Mouse (Mus musculus) MEL (cell line): ENCODE measurements around the gene Id3. TPM values are rescaled to one million over a fixed set of nuclear protein-coding genes. Genes with fewer than 3 reads are reported as not detected.
"Not testable (repeated sequence)": the region's sequence is repeated elsewhere in the genome, so short reads cannot be mapped to it uniquely, and the experiment has no call there.

Source experiments
- DNase-seq: peaks from one replicate; pipeline ENCODE4 v3.0.0; 2011; ENCODE audit warnings: low read depth, low spot score
- H3K27ac ChIP-seq: 2 replicates; pipeline ENCODE4 v1.5.1; 2012; ENCODE audit warnings: low read depth, mild to moderate bottlenecking, control low read depth, low read length, moderate library complexity; ENCODE audit not compliant: control insufficient read depth
- H3K27me3 ChIP-seq, 2 experiments: fragments of 150-350 bp in 1 of 2; sonication (generic) in 1 of 2; 2 replicates each; pipeline ENCODE4 v1.6.1; 2012; ENCODE audit warnings: low read length in 2 of 2, mild to moderate bottlenecking in 2 of 2, improper control_type of control experiment in 1 of 2, moderate library complexity in 1 of 2; ENCODE audit not compliant: insufficient read depth in 2 of 2, control insufficient read depth in 1 of 2
- H3K36me3 ChIP-seq, 2 experiments: 2 replicates each; pipeline ENCODE4 v1.6.1; 2012 to 2014; ENCODE audit warnings: low read length in 2 of 2, improper control_type of control experiment in 1 of 2, inconsistent platforms in 1 of 2, mild to moderate bottlenecking in 1 of 2; ENCODE audit not compliant: insufficient read depth in 2 of 2, control insufficient read depth in 1 of 2
- H3K4me1 ChIP-seq, 2 experiments: fragments of 150-350 bp in 1 of 2; sonication (generic) in 1 of 2; 2 replicates each; pipeline ENCODE4 v1.6.1; 2012; ENCODE audit warnings: low read length in 2 of 2, improper control_type of control experiment in 1 of 2, mild to moderate bottlenecking in 1 of 2; ENCODE audit not compliant: insufficient read depth in 2 of 2, control insufficient read depth in 1 of 2
- H3K4me3 ChIP-seq, 2 experiments: fragments of 150-350 bp in 1 of 2; sonication (generic) in 1 of 2; 2 replicates each; pipeline ENCODE4 v1.5.1; 2012; ENCODE audit warnings: low read depth in 2 of 2, low read length in 2 of 2, mild to moderate bottlenecking in 2 of 2, moderate library complexity in 2 of 2, control low read depth in 1 of 2, improper control_type of control experiment in 1 of 2; ENCODE audit not compliant: control insufficient read depth in 1 of 2, insufficient read depth in 1 of 2
- H3K79me2 ChIP-seq: 2 replicates; pipeline ENCODE4 v1.6.1; 2012; ENCODE audit warnings: mild to moderate bottlenecking, low read length, moderate library complexity; ENCODE audit not compliant: control insufficient read depth, poor library complexity, insufficient read depth
- H3K9ac ChIP-seq: 2 replicates; pipeline ENCODE4 v1.6.1; 2012; ENCODE audit warnings: low read depth, mild to moderate bottlenecking, control low read depth, low read length, moderate library complexity; ENCODE audit not compliant: control insufficient read depth, poor library complexity, severe bottlenecking
- H3K9me3 ChIP-seq: fragments of 150-350 bp; sonication (generic); replicated peaks from 2 replicates; pipeline ENCODE4 v1.6.1; 2012; ENCODE audit warnings: mild to moderate bottlenecking, low read length, improper control_type of control experiment, moderate library complexity; ENCODE audit not compliant: insufficient read depth
- KAT2A ChIP-seq: conservative IDR thresholded peaks from 2 replicates; pipeline ENCODE4 v1.6.1; 2012; ENCODE audit warnings: low read depth, low read length, improper control_type of control experiment, inconsistent platforms
- NRF1 ChIP-seq: IDR thresholded peaks from 2 replicates; pipeline ENCODE4 v1.6.1; 2014; ENCODE audit warnings: low read depth, mild to moderate bottlenecking, inconsistent platforms, low read length, improper control_type of control experiment, moderate library complexity; ENCODE audit not compliant: poor library complexity, insufficient read depth, severe bottlenecking
- RCOR1 ChIP-seq: IDR thresholded peaks from 2 replicates; pipeline ENCODE4 v1.6.1; 2012; ENCODE audit warnings: low read depth, mild to moderate bottlenecking, inconsistent platforms, low read length, improper control_type of control experiment
- TBP ChIP-seq: IDR thresholded peaks from 2 replicates; pipeline ENCODE4 v1.8.0; 2011; ENCODE audit warnings: low read depth, low read length, improper control_type of control experiment
- ZKSCAN1 ChIP-seq: IDR thresholded peaks from 2 replicates; pipeline ENCODE4 v1.6.1; 2012; ENCODE audit warnings: low read depth, mild to moderate bottlenecking, inconsistent platforms, low read length, improper control_type of control experiment, moderate library complexity
- ZMIZ1 ChIP-seq: IDR thresholded peaks from 2 replicates; pipeline ENCODE4 v1.6.1; 2012; ENCODE audit warnings: low read depth, mild to moderate bottlenecking, inconsistent platforms, low read length, improper control_type of control experiment, moderate library complexity
- polyA plus RNA-seq, 2 experiments: library from polyadenylated mRNA; stranded (reverse) in 1 of 2; unstranded in 1 of 2; fragments of >175 nt in 1 of 2; fragments of >200 nt in 1 of 2; gene quantifications; 2 replicates each; pipeline versions ENCODE4 v1.2.1 to v1.2.4; 2012; ENCODE audit warnings: low replicate concordance in 2 of 2, low read depth in 1 of 2; ENCODE audit not compliant: insufficient read length in 2 of 2, insufficient read depth in 1 of 2, missing spikeins in 1 of 2
- total RNA-seq: library from RNA; depleted of rRNA; stranded (reverse); fragments of 300-350 nt; gene quantifications from 2 replicates; pipeline ENCODE4 v1.2.3, GENCODE M21; 2012

Gene Id3
- total and polyA plus RNA-seq, 3 experiments: 0.17 to 0.27 TPM; not detected in 1

GRCm38 (mm10) chr4:136098446-136098845, 44.9 kb upstream of the Id3 start (continued):
- no peak for TF ChIP-seq RCOR1

DNA sequence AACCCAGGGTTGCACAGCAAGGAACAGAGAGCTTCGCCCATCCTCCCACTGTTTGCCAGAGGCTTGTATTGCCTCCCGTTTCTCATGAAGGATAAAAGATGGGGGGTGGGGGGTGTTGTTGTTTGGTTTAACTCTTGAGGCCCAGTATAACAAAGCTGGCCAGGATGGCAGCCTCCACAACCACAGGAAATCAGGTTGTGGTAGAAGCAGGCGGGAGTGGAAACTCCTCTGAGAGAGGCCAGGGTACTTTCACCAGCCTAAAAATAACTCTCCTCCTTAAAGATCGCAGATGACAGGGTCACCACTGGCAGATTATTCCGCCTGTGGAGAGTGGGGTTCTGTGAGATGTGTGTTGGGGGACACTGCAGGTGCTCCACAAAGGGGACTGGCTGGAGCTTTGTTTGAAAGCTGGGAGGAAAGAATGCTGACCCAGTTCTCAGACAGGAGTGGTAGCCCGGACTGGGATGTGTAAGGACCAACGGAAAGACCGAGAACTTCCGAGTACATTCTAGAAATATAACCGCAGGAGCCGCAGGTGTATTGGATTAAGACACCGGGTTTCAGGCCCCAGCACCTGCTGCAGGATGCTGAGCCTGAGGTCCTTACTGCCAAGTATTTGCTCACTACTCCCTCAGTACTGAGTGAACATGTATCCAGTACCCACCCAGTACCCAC, 42.8 kb upstream of the Id3 start:
- Histone ChIP-seq H3K9me3 (no peaks in the 10 kb centered on the region), H3K27ac (no peak overlapping the region), H3K36me3 (no peaks in the 10 kb centered on the region), H3K4me3 (no peak overlapping the region), H3K79me2 (no peaks in the 10 kb centered on the region), H3K27me3 (peaks cover 0 to 6% of the 10 kb centered on the region in 2 experiments; a peak in 3 of 4 replicates), H3K9ac (no peak overlapping the region), H3K4me1 (no peaks in the 10 kb centered on the region)
- DNase-seq: no peak
- TF ChIP-seq ZMIZ1 (no peak), ZKSCAN1 (no peak), NRF1 (no peak)

- DNase-seq, H3K9me3 ChIP-seq, H3K36me3 ChIP-seq, H3K27ac ChIP-seq, H3K79me2 ChIP-seq, H3K4me3 ChIP-seq, H3K4me1 ChIP-seq, H3K9ac ChIP-seq, H3K27me3 ChIP-seq: not testable (repeated sequence)
- peak; percentile 81 for TF ChIP-seq TBP
Measured at GRCm38 (mm10) chr4:136101753-136102152, 41.5 kb upstream of the Id3 start.

DNA sequence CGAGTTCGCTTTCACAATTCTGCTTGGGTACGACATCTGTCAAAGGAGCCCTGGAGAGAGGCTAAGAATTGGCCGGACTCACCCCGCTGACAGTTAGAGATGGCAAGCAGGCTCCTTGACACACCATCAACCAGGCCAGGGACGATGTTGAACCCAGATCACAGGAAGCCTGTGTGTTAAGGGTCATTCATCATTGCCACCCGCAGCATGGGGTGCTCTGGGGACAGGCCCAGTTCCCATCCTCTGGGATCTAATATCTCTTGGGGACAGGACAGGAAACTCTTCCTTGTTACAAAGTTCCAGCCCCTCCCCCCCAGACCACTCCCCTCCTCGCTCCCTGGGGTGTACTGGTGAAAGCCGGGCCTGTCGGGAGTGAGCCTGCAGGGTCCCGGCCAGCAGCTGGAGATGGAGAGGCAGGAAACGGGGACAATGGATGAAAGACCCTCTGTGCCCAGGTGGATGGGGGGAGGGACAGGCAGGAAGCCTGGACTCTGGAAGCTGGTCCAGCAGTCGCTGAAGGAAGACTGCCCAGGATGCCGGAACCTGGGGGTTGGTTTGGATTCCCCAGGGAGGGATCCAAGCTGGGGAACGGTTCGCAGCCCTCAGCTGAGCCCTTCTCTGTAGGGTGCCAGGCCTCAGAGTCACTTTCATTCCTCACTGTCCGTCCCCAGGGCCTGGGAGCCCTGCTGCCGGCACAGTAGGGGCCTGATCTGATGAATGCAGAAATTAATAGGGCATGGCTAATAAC, 38.5 kb upstream of the Id3 start:
- H3K79me2 ChIP-seq: no peaks in the 10 kb centered on the region
- no peak for DNase-seq
- H3K36me3 ChIP-seq: no peaks in the 10 kb centered on the region
- no peak overlapping the region for H3K9ac ChIP-seq
- no peak overlapping the region for H3K4me3 ChIP-seq
- no peaks in the 10 kb centered on the region for H3K4me1 ChIP-seq
- TF ChIP-seq KAT2A: no peak
- no peaks in the 10 kb centered on the region for H3K9me3 ChIP-seq
- peaks cover 0 to 6% of the 10 kb centered on the region in 2 experiments for H3K27me3 ChIP-seq
- no peak overlapping the region for H3K27ac ChIP-seq
